Mouse (Mus musculus): ENCODE results near the gene Tdp2. TPM values are rescaled to one million over a fixed set of nuclear protein-coding genes. Genes with fewer than 3 reads are reported as not detected.

Tdp2 gene
- polyA plus RNA-seq, 1 experiment, result 12.9 TPM

DNA sequence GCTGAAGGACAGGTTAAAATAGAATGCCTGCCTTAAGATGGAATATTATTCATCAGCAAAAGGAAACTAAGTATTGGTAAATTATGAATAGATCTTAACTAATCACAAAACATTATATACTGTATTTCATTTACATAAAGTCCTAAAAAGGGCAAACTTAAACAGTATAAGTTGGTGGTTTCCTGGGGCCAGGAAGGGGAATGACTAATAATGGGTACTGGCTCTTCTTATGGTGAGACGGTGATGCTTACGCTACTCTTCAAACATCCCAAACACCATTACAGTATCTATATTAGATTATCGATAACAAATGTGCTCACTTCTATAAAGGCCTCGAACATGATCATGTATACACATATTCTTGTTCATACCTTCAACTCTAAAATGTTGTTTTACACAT lies 32.8 kb upstream of the Tdp2 start:
- H3K36me3 ChIP-seq (ENCODE audit: control insufficient read depth, insufficient read depth, low read length), result no peaks in the 10 kb centered on the region
- H3K27ac ChIP-seq (ENCODE audit: insufficient read depth, low read length), result no peak overlapping the region
- no peaks in the 10 kb centered on the region for H3K27me3 ChIP-seq (ENCODE audit: control insufficient read depth, insufficient read depth, low read length)
- no peak overlapping the region for H3K4me3 ChIP-seq (ENCODE audit: extremely low read depth, insufficient read depth, insufficient read length)
- DNase-seq (ENCODE audit: low read depth in 1 of 2, low spot score in 2 of 2), result no peak
- H3K4me1 ChIP-seq (ENCODE audit: control insufficient read depth, insufficient read depth, insufficient read length), result no peaks in the 10 kb centered on the region; the same call in 1 of the 2 replicates
- 95% methylated on average over 4 of the region's 4 CpGs for WGBS
- TF ChIP-seq CTCF (IDR thresholded peaks at IDR 0.05; ENCODE audit: extremely low read depth, insufficient read depth, insufficient read length, insufficient replicate concordance) (no peak), POLR2A (IDR thresholded peaks at IDR 0.05; ENCODE audit: low read depth, low read length) (no peak)

DNA sequence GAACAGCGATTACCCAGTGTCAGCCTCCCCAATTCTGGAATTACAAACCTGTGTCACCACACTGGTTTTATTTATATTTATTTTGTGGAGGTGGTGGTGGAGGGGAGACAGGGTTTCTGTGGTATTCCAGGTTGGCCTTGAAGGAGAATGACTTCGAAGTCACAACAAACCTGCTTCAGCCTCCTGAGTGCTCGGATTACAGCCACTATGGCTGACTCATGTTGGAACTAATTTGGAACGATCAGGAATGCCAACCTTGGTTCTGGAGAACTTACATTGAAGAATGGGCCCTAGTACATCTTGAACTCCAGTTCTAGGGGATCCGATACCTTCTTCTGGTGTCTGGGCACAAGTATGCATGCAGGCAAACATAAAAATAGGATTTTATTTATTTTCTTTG lies 32.1 kb upstream of the Tdp2 start:
- Histone ChIP-seq H3K4me1 (ENCODE audit: control insufficient read depth, insufficient read depth, insufficient read length) (no peaks in the 10 kb centered on the region; the same call in 1 of the 2 replicates), H3K4me3 (ENCODE audit: extremely low read depth, insufficient read depth, insufficient read length) (no peak overlapping the region), H3K27me3 (ENCODE audit: control insufficient read depth, insufficient read depth, low read length) (no peaks in the 10 kb centered on the region), H3K36me3 (ENCODE audit: control insufficient read depth, insufficient read depth, low read length) (no peaks in the 10 kb centered on the region), H3K27ac (ENCODE audit: insufficient read depth, low read length) (no peak overlapping the region)
- TF ChIP-seq CTCF (IDR thresholded peaks at IDR 0.05; ENCODE audit: extremely low read depth, insufficient read depth, insufficient read length, insufficient replicate concordance) (no peak), POLR2A (IDR thresholded peaks at IDR 0.05; ENCODE audit: low read depth, low read length) (no peak)
- WGBS, result 84% methylated on average over 5 of the region's 5 CpGs
- no peak for DNase-seq (ENCODE audit: low read depth in 1 of 2, low spot score in 2 of 2)

DNA sequence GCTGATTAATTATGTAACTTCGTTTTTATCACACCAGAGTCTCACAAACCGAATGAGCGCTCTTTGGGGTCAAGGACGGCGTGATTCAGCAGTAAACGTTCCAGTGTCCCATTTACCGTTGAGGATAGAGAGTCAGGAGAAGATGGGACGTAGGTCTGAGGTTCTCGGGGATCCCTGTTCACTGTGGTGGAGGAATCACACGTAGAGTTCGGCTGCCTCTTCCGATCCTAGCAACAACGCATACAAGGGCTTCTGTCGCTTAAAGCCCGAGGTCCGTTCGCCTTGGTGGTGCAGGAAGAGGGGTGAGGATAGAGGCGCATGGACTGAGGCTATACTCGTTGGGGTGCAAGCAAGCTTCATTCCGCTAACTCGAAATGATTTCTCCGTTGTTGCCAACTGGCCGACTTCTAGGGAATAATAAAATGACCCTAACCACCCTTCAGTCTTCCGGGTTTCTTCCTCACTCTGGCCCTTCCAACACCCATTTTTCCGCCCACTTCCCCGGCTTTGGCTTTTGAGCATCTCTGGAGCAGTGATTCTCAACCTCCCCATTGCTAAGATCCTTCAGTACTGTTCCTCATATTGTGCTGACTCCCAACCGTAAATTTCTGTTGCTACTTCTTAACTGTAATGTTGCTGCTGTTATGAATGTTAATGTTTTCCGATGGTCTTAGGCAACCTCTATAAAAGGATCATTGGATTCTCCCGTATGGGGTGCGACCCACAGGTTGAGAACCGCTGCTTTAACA lies 31.4 kb upstream of the Tdp2 start:
- 1% methylated on average over 31 of the region's 31 CpGs for WGBS
- TF ChIP-seq POLR2A (IDR thresholded peaks at IDR 0.05; ENCODE audit: low read depth, low read length) (no peak), CTCF (IDR thresholded peaks at IDR 0.05; ENCODE audit: extremely low read depth, insufficient read depth, insufficient read length, insufficient replicate concordance) (no peak)
- H3K36me3 ChIP-seq (ENCODE audit: control insufficient read depth, insufficient read depth, low read length), result peaks cover 2% of the 10 kb centered on the region; the same call in 1 of the 2 replicates
- H3K4me3 ChIP-seq (ENCODE audit: extremely low read depth, insufficient read depth, insufficient read length), result peak overlapping the region; percentile 57
- H3K4me1 ChIP-seq (ENCODE audit: control insufficient read depth, insufficient read depth, insufficient read length), result no peaks in the 10 kb centered on the region; the same call in 1 of the 2 replicates
- peak overlapping the region; percentile 75 for H3K27ac ChIP-seq (ENCODE audit: insufficient read depth, low read length)
- H3K27me3 ChIP-seq (ENCODE audit: control insufficient read depth, insufficient read depth, low read length), result no peaks in the 10 kb centered on the region
- peak in 1 of 2 experiments; percentile 19 for DNase-seq (ENCODE audit: low read depth in 1 of 2, low spot score in 2 of 2)

DNA sequence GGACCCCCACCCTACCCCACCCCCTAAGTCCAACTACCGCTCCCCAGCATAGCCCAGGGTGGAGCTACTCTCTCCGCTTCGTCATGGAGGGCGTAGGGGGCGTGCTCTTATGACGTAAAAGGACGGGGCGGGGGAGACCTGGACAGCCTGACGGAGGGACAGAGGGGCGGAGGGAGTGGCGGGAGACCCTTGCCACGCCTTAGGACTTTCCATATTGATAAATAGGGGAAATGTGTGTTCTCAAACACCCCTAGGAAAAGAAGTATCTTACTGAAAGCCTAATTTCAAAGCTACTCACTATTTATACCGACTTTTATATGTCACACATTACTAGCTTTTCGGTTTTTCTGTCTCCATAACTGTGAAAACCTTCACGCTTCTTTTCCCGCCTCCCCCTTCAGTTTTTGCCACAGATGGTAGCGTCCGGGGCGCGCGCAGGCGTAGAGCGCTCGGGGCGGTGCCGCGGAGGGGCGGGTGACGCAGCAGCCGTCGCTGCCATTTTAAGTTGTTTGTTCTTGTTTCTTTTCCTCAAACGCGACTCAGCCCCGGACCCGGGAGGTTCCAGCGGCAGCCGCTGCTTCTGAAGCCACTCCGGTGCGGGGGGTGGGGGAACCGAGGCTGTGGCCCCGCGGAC lies 30.7 kb upstream of the Tdp2 start:
- peak; percentile 96 to 97 for DNase-seq (ENCODE audit: low read depth in 1 of 2, low spot score in 2 of 2)
- Histone ChIP-seq H3K4me1 (ENCODE audit: control insufficient read depth, insufficient read depth, insufficient read length) (no peaks in the 10 kb centered on the region; the same call in 1 of the 2 replicates), H3K4me3 (ENCODE audit: extremely low read depth, insufficient read depth, insufficient read length) (peak overlapping the region; percentile 82), H3K27me3 (ENCODE audit: control insufficient read depth, insufficient read depth, low read length) (no peaks in the 10 kb centered on the region), H3K36me3 (ENCODE audit: control insufficient read depth, insufficient read depth, low read length) (peaks cover 6% of the 10 kb centered on the region), H3K27ac (ENCODE audit: insufficient read depth, low read length) (peak overlapping the region; percentile 98)
- under 1% methylated on average over 42 of the region's 42 CpGs for WGBS
- TF ChIP-seq POLR2A (IDR thresholded peaks at IDR 0.05; ENCODE audit: low read depth, low read length), result peak; percentile 99
- no peak for TF ChIP-seq CTCF (IDR thresholded peaks at IDR 0.05; ENCODE audit: extremely low read depth, insufficient read depth, insufficient read length, insufficient replicate concordance)

DNA sequence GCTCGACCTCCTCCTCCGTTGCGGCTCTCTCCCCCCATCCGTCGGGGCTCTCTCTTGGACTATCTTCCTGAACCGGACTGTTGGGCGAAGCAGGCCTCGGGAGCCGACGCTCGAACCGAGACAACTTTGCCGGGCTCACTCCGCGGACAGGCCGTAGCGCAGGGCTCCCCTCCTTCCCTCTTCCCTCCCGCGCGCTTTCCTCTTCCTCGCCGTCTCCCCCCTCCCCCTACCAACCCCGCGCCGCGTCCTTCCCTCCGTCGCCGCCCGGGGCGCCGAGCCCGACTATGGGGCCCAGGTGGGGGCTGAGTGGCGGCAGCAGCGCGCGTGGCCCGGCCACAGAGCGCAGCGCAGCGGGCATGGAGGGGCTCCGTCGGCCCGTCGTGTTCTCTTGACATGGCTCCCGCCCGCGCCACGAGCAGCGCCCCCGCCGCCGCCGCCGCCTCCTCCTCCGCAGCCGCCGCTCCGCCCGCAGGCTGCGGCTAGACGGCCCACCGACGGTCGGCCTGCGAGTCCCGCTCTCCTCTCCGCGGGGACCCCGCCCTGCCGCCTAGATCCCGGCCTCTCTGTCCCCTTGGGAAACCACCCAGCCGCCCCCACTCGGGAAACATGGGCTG lies 30.1 kb upstream of the Tdp2 start, which contains the start of gene BC005537:
TSS of gene BC005537 (plus strand) at position 350 of the 614 bp plus-strand sequence.
- no peaks in the 10 kb centered on the region for H3K27me3 ChIP-seq (ENCODE audit: control insufficient read depth, insufficient read depth, low read length)
- WGBS, result under 1% methylated on average over 66 of the region's 74 CpGs
- peak within 1 kb of the TSS; percentile 98 for H3K27ac ChIP-seq (ENCODE audit: insufficient read depth, low read length)
- TF ChIP-seq CTCF (IDR thresholded peaks at IDR 0.05; ENCODE audit: extremely low read depth, insufficient read depth, insufficient read length, insufficient replicate concordance), result no peak
- no peak for TF ChIP-seq POLR2A (IDR thresholded peaks at IDR 0.05; ENCODE audit: low read depth, low read length)
- peak within 1 kb of the TSS; percentile 82 for H3K4me3 ChIP-seq (ENCODE audit: extremely low read depth, insufficient read depth, insufficient read length)
- peaks cover 6% of the 10 kb centered on the region for H3K36me3 ChIP-seq (ENCODE audit: control insufficient read depth, insufficient read depth, low read length)
- peak in 1 of 2 experiments; percentile 33 for DNase-seq (ENCODE audit: low read depth in 1 of 2, low spot score in 2 of 2)
- H3K4me1 ChIP-seq (ENCODE audit: control insufficient read depth, insufficient read depth, insufficient read length), result no peaks in the 10 kb centered on the region; the same call in 1 of the 2 replicates

DNA sequence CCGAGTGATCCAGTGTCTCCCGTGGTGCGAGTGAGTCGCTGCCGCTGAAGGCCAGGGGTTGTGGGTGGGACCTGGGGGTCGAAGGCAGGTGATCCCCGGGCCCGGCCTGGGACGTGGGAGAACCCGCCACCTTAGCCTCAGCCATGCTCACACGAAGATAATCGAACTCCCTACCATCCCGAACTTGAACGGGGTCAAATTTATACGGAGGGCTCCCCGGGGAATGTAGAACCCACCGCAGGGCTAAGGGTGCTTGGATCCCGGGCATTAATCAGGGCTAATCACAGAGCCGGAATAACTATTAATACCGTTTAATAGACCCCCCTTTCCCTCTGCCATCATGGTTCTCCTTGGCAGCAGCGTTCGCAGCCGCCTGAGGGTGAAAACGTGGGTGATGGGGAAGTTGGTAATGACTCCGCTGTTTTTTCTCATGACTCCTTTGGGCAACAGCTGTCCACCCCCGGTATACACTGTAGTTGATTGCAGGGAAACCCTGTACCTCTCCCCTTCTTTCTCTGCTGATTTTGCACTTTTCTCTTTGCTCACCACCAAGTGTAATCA lies 29.3 kb upstream of the Tdp2 start:
- peaks cover 10% of the 10 kb centered on the region for H3K36me3 ChIP-seq (ENCODE audit: control insufficient read depth, insufficient read depth, low read length)
- peak in 1 of 2 experiments; percentile 32 for DNase-seq (ENCODE audit: low read depth in 1 of 2, low spot score in 2 of 2)
- WGBS, result under 1% methylated on average over 26 of the region's 26 CpGs
- H3K27me3 ChIP-seq (ENCODE audit: control insufficient read depth, insufficient read depth, low read length), result no peaks in the 10 kb centered on the region
- peak overlapping the region; percentile 24 for H3K27ac ChIP-seq (ENCODE audit: insufficient read depth, low read length)
- H3K4me3 ChIP-seq (ENCODE audit: extremely low read depth, insufficient read depth, insufficient read length), result peak overlapping the region; percentile 82
- no peaks in the 10 kb centered on the region; the same call in 1 of the 2 replicates for H3K4me1 ChIP-seq (ENCODE audit: control insufficient read depth, insufficient read depth, insufficient read length)
- TF ChIP-seq POLR2A (IDR thresholded peaks at IDR 0.05; ENCODE audit: low read depth, low read length) (no peak), CTCF (IDR thresholded peaks at IDR 0.05; ENCODE audit: extremely low read depth, insufficient read depth, insufficient read length, insufficient replicate concordance) (no peak)
